Mouse (Mus musculus): Measurements from ENCODE around the gene Kmt2e. TPM values are rescaled to one million over a fixed set of nuclear protein-coding genes. Genes with fewer than 3 reads are reported as not detected.
A peak's percentile ranks its signal among the peaks of the same experiment; 100 is the strongest.

The Kmt2e gene
- 5.7 and 8.0 TPM in 2 replicates for polyA plus RNA-seq (2012; rRNA removed)
- polyA plus RNA-seq (2014; fragmentation: Nextera tagmentation; extraction: Ambion mirVana) = 24.7 and 25.0 TPM in 2 replicates

GRCm38 (mm10) chr5:23433720-23434597 is at the start of gene Kmt2e:
Gene Kmt2e, plus strand, starts transcription at chr5:23434441.
- under 1% methylated on average over 79 of the region's 85 CpGs for WGBS (ENCODE audit: insufficient replicate concordance)
- Histone ChIP-seq H3K4me2 (ENCODE audit: low read depth) (peak within 1 kb of the TSS; percentile 91), H3K36me3 (replicated peaks; ENCODE audit: control insufficient read depth, insufficient read depth, low read depth) (no peaks in the 10 kb centered on the region), H3K4me3 (ENCODE audit: insufficient read depth in 1 of 2, low read depth in 2 of 2, low read length in 2 of 2) (peak within 1 kb of the TSS; percentile 85 to 100), H3K27ac (peak within 1 kb of the TSS; percentile 92), H3K4me1 (replicated peaks; ENCODE audit: control insufficient read depth in 2 of 2, insufficient read depth in 2 of 2, low read length in 1 of 2) (peaks cover 6 to 16% of the 10 kb centered on the region in 2 experiments), H3K9ac (replicated peaks) (peak within 1 kb of the TSS; percentile 95), H3K9me3 (ENCODE audit: control insufficient read depth, low read length) (no peaks in the 10 kb centered on the region), H3K27me3 (ENCODE audit: control insufficient read depth, insufficient read depth, low read length) (no peaks in the 10 kb centered on the region)
- TF ChIP-seq CTCF (IDR thresholded peaks at IDR 0.05; ENCODE audit: low read depth) = peak; percentile 83
- peak; percentile 10; the same call in 1 of the 2 replicates for TF ChIP-seq EP300 (IDR thresholded peaks at IDR 0.05; ENCODE audit: low read depth)
- peak; percentile 72 to 80 (median 74) for DNase-seq (ENCODE audit: low read depth in 3 of 3, low spot score in 3 of 3)
- ATAC-seq (ENCODE audit: insufficient read depth) = peak; percentile 71

- DNase-seq (ENCODE audit: low read depth in 3 of 3, low spot score in 3 of 3) (no peak), ATAC-seq (ENCODE audit: insufficient read depth) (no peak)
- WGBS (ENCODE audit: insufficient replicate concordance) = 58% methylated on average over 1 of the region's 1 CpGs
- Histone ChIP-seq H3K4me3 (ENCODE audit: insufficient read depth in 1 of 2, low read depth in 2 of 2, low read length in 2 of 2) (no peak overlapping the region), H3K36me3 (replicated peaks; ENCODE audit: control insufficient read depth, insufficient read depth, low read depth) (no peaks in the 10 kb centered on the region), H3K27me3 (ENCODE audit: control insufficient read depth, insufficient read depth, low read length) (no peaks in the 10 kb centered on the region), H3K9ac (replicated peaks) (no peak overlapping the region), H3K9me3 (ENCODE audit: control insufficient read depth, low read length) (no peaks in the 10 kb centered on the region), H3K27ac (no peak overlapping the region), H3K4me1 (replicated peaks; ENCODE audit: control insufficient read depth in 2 of 2, insufficient read depth in 2 of 2, low read length in 1 of 2) (peaks cover 4 to 6% of the 10 kb centered on the region in 2 experiments), H3K4me2 (ENCODE audit: low read depth) (no peak overlapping the region)
- TF ChIP-seq CTCF (IDR thresholded peaks at IDR 0.05; ENCODE audit: low read depth) = no peak
- no peak for TF ChIP-seq EP300 (IDR thresholded peaks at IDR 0.05; ENCODE audit: low read depth)
Observed at GRCm38 (mm10) chr5:23385136-23385535, 49.1 kb upstream of the Kmt2e start.

GRCm38 (mm10) chr5:23385763-23386217 is 48.5 kb upstream of the Kmt2e start:
- H3K4me1 ChIP-seq (replicated peaks; ENCODE audit: control insufficient read depth in 2 of 2, insufficient read depth in 2 of 2, low read length in 1 of 2) = peaks cover 4 to 6% of the 10 kb centered on the region in 2 experiments
- no peaks in the 10 kb centered on the region for H3K9me3 ChIP-seq (ENCODE audit: control insufficient read depth, low read length)
- no peak for TF ChIP-seq EP300 (IDR thresholded peaks at IDR 0.05; ENCODE audit: low read depth)
- no peak for TF ChIP-seq CTCF (IDR thresholded peaks at IDR 0.05; ENCODE audit: low read depth)
- no peak for DNase-seq (ENCODE audit: low read depth in 3 of 3, low spot score in 3 of 3)
- no peak overlapping the region for H3K9ac ChIP-seq (replicated peaks)
- H3K36me3 ChIP-seq (replicated peaks; ENCODE audit: control insufficient read depth, insufficient read depth, low read depth) = no peaks in the 10 kb centered on the region
- H3K27ac ChIP-seq = no peak overlapping the region
- WGBS (ENCODE audit: insufficient replicate concordance) = 60% methylated on average over 5 of the region's 5 CpGs
- H3K4me3 ChIP-seq (ENCODE audit: insufficient read depth in 1 of 2, low read depth in 2 of 2, low read length in 2 of 2) = no peak overlapping the region
- ATAC-seq (ENCODE audit: insufficient read depth) = no peak
- no peak overlapping the region for H3K4me2 ChIP-seq (ENCODE audit: low read depth)
- H3K27me3 ChIP-seq (ENCODE audit: control insufficient read depth, insufficient read depth, low read length) = no peaks in the 10 kb centered on the region

- Histone ChIP-seq H3K4me1 (replicated peaks; ENCODE audit: control insufficient read depth in 2 of 2, insufficient read depth in 2 of 2, low read length in 1 of 2) (peaks cover 4 to 6% of the 10 kb centered on the region in 2 experiments), H3K36me3 (replicated peaks; ENCODE audit: control insufficient read depth, insufficient read depth, low read depth) (no peaks in the 10 kb centered on the region), H3K4me2 (ENCODE audit: low read depth) (peak overlapping the region; percentile 70), H3K4me3 (ENCODE audit: insufficient read depth in 1 of 2, low read depth in 2 of 2, low read length in 2 of 2) (peak overlapping the region; percentile 45 to 58), H3K27ac (peak overlapping the region; percentile 25; the same call in 1 of the 2 replicates), H3K27me3 (ENCODE audit: control insufficient read depth, insufficient read depth, low read length) (no peaks in the 10 kb centered on the region), H3K9ac (replicated peaks) (peak overlapping the region; percentile 47; the same call in 1 of the 2 replicates), H3K9me3 (ENCODE audit: control insufficient read depth, low read length) (no peaks in the 10 kb centered on the region)
- TF ChIP-seq CTCF (IDR thresholded peaks at IDR 0.05; ENCODE audit: low read depth) = no peak
- no peak for TF ChIP-seq EP300 (IDR thresholded peaks at IDR 0.05; ENCODE audit: low read depth)
- ATAC-seq (ENCODE audit: insufficient read depth) (peak; percentile 95), DNase-seq (ENCODE audit: low read depth in 3 of 3, low spot score in 3 of 3) (peak; percentile 51 to 80 (median 52))
- WGBS (ENCODE audit: insufficient replicate concordance) = 3% methylated on average over 22 of the region's 22 CpGs
Observed at GRCm38 (mm10) chr5:23386562-23387312, 47.5 kb upstream of the Kmt2e start.
